Mouse (Mus musculus) liver, embryonic 16.5 days (tissue): ENCODE results near the gene Supt5. TPM values are rescaled to one million over a fixed set of nuclear protein-coding genes. Genes with fewer than 3 reads are reported as not detected.

Source experiments
- ATAC-seq: fragments of 200-750 bp; cut with Nextera tagmentation; 2 replicates; pipeline ENCODE4 v1.8.0; 2017; ENCODE audit warnings: low read depth, mild to moderate bottlenecking, moderate number of reproducible peaks, moderate library complexity
- H3K27ac ChIP-seq: fragments of 300-500 bp; sonication (generic); 2 replicates; pipeline ENCODE4 v1.5.1; 2014; ENCODE audit warnings: mild to moderate bottlenecking, low read length
- H3K27me3 ChIP-seq: fragments of 300-500 bp; sonication (generic); 2 replicates; pipeline ENCODE4 v1.6.1; 2014; ENCODE audit warnings: low read depth, low read length, mixed read lengths; ENCODE audit not compliant: control insufficient read depth, insufficient read depth
- H3K36me3 ChIP-seq: fragments of 300-500 bp; sonication (generic); 2 replicates; pipeline ENCODE4 v1.6.1; 2014; ENCODE audit warnings: mild to moderate bottlenecking; ENCODE audit not compliant: control insufficient read depth, insufficient read depth
- H3K4me1 ChIP-seq: fragments of 300-500 bp; sonication (generic); 2 replicates; pipeline ENCODE4 v1.6.1; 2014; ENCODE audit warnings: low read depth, low read length, mixed read lengths; ENCODE audit not compliant: control insufficient read depth
- H3K4me2 ChIP-seq: fragments of 300-500 bp; sonication (generic); 2 replicates; pipeline ENCODE4 v1.6.1; 2014; ENCODE audit warnings: low read depth, low read length, mixed read lengths
- H3K4me3 ChIP-seq: fragments of 300-500 bp; sonication (generic); 2 replicates; pipeline ENCODE4 v1.5.1; 2014; ENCODE audit warnings: low read depth, mild to moderate bottlenecking, low read length
- H3K9ac ChIP-seq: fragments of 300-500 bp; sonication (generic); 2 replicates; pipeline ENCODE4 v1.6.1; 2014; ENCODE audit warnings: low read depth, low read length
- H3K9me3 ChIP-seq: fragments of 300-500 bp; sonication (generic); replicated peaks from 2 replicates; pipeline ENCODE4 v1.6.1; 2016; ENCODE audit warnings: low read length; ENCODE audit not compliant: control insufficient read depth
- WGBS: fragments of 180-500 bp; shearing (Covaris S2); extraction: QIAGEN DNeasy Blood & Tissue Kit; methylation state at CpG from one replicate; pipeline ENCODE4 v1.1.7; 2014; ENCODE audit not compliant: insufficient replicate concordance; 5-methylcytosine and 5-hydroxymethylcytosine counted together
- polyA plus RNA-seq: library from polyadenylated mRNA; unstranded; fragments of >200 nt; fragmentation: Nextera tagmentation; extraction: Ambion mirVana; gene quantifications from 2 replicates; pipeline ENCODE4 v1.2.1, GENCODE M21; 2015

Gene Supt5
- polyA plus RNA-seq, 1 experiment from 2014 or later: 34.0 TPM

- no peak overlapping the region for H3K27ac ChIP-seq
- no peak overlapping the region for H3K4me3 ChIP-seq
- no peak for ATAC-seq
- no peak overlapping the region for H3K4me2 ChIP-seq
- H3K27me3 ChIP-seq: no peaks in the 10 kb centered on the region
- no peak overlapping the region for H3K9ac ChIP-seq
- WGBS: 84% methylated on average over 8 of the region's 8 CpGs
- no peaks in the 10 kb centered on the region for H3K9me3 ChIP-seq
- H3K36me3 ChIP-seq: peaks cover 55% of the 10 kb centered on the region
- no peaks in the 10 kb centered on the region; the same call in 1 of the 2 replicates for H3K4me1 ChIP-seq
Observed at GRCm38 (mm10) chr7:28325293-28325692, 13.3 kb downstream of the Supt5 start.

- Histone ChIP-seq H3K4me3 (no peak overlapping the region), H3K27me3 (no peaks in the 10 kb centered on the region), H3K4me2 (no peak overlapping the region), H3K9ac (no peak overlapping the region), H3K36me3 (peaks cover 69% of the 10 kb centered on the region), H3K9me3 (no peaks in the 10 kb centered on the region), H3K4me1 (no peaks in the 10 kb centered on the region; the same call in 1 of the 2 replicates), H3K27ac (no peak overlapping the region)
- WGBS: 72% methylated on average over 15 of the region's 15 CpGs
- ATAC-seq: peak; percentile 16; the same call in 1 of the 2 replicates
Observed at GRCm38 (mm10) chr7:28321974-28322720, 16.4 kb downstream of the Supt5 start.

- ATAC-seq: no peak
- Histone ChIP-seq H3K4me3 (no peak overlapping the region), H3K9ac (no peak overlapping the region), H3K9me3 (no peaks in the 10 kb centered on the region), H3K4me1 (no peaks in the 10 kb centered on the region; the same call in 1 of the 2 replicates), H3K36me3 (peaks cover 75% of the 10 kb centered on the region), H3K27ac (no peak overlapping the region), H3K4me2 (no peak overlapping the region), H3K27me3 (no peaks in the 10 kb centered on the region)
- 87% methylated on average over 17 of the region's 17 CpGs for WGBS
Observed at GRCm38 (mm10) chr7:28318714-28319113, 19.8 kb downstream of the Supt5 start.

- H3K27ac ChIP-seq: no peak overlapping the region
- no peak overlapping the region for H3K4me3 ChIP-seq
- H3K9me3 ChIP-seq: no peaks in the 10 kb centered on the region
- H3K27me3 ChIP-seq: no peaks in the 10 kb centered on the region
- peaks cover 68% of the 10 kb centered on the region for H3K36me3 ChIP-seq
- H3K9ac ChIP-seq: no peak overlapping the region
- WGBS: 63% methylated on average over 3 of the region's 3 CpGs
- no peak for ATAC-seq
- peaks cover 1% of the 10 kb centered on the region for H3K4me1 ChIP-seq
- H3K4me2 ChIP-seq: no peak overlapping the region
Observed at GRCm38 (mm10) chr7:28318036-28318435, 20.5 kb downstream of the Supt5 start.

GRCm38 (mm10) chr7:28311926-28312543, 26.5 kb downstream of the Supt5 start, which contains the start of gene Timm50:
Timm50 (minus strand) TSS chr7:28312072.
- WGBS: under 1% methylated on average over 44 of the region's 45 CpGs
- H3K4me2 ChIP-seq: peak within 1 kb of the TSS; percentile 90
- peak within 1 kb of the TSS; percentile 92 for H3K9ac ChIP-seq
- peak within 1 kb of the TSS; percentile 63; the same call in 1 of the 2 replicates for H3K27ac ChIP-seq
- no peaks in the 10 kb centered on the region for H3K9me3 ChIP-seq
- peaks cover 18% of the 10 kb centered on the region for H3K4me1 ChIP-seq
- ATAC-seq: peak; percentile 99
- peak within 1 kb of the TSS; percentile 98 for H3K4me3 ChIP-seq
- H3K27me3 ChIP-seq: no peaks in the 10 kb centered on the region
- H3K36me3 ChIP-seq: peaks cover 41% of the 10 kb centered on the region

GRCm38 (mm10) chr7:28311151-28311925, 27.2 kb downstream of the Supt5 start:
- WGBS: 3% methylated on average over 32 of the region's 35 CpGs
- Histone ChIP-seq H3K4me3 (peak overlapping the region; percentile 98), H3K36me3 (peaks cover 41% of the 10 kb centered on the region), H3K4me2 (peak overlapping the region; percentile 90), H3K27ac (peak overlapping the region; percentile 63; the same call in 1 of the 2 replicates), H3K9me3 (no peaks in the 10 kb centered on the region), H3K4me1 (peaks cover 18% of the 10 kb centered on the region), H3K9ac (peak overlapping the region; percentile 92), H3K27me3 (no peaks in the 10 kb centered on the region)
- ATAC-seq: peak; percentile 23

GRCm38 (mm10) chr7:28309737-28310136, 28.8 kb downstream of the Supt5 start:
- no peaks in the 10 kb centered on the region for H3K9me3 ChIP-seq
- no peak overlapping the region for H3K4me3 ChIP-seq
- no peak overlapping the region for H3K9ac ChIP-seq
- WGBS: 68% methylated on average over 9 of the region's 9 CpGs
- H3K36me3 ChIP-seq: peaks cover 31% of the 10 kb centered on the region
- no peak overlapping the region for H3K27ac ChIP-seq
- H3K4me2 ChIP-seq: no peak overlapping the region
- no peak for ATAC-seq
- no peaks in the 10 kb centered on the region for H3K27me3 ChIP-seq
- peaks cover 18% of the 10 kb centered on the region for H3K4me1 ChIP-seq

- WGBS: 87% methylated on average over 8 of the region's 8 CpGs
- no peak for ATAC-seq
Observed at GRCm38 (mm10) chr7:28306216-28306615, 32.3 kb downstream of the Supt5 start.

More at GRCm38 (mm10) chr7:28306216-28306615, 32.3 kb downstream of the Supt5 start:
- no peak overlapping the region for H3K4me3 ChIP-seq
- no peak overlapping the region for H3K4me2 ChIP-seq
- peaks cover 30% of the 10 kb centered on the region for H3K36me3 ChIP-seq
- H3K27ac ChIP-seq: no peak overlapping the region
- peaks cover 10% of the 10 kb centered on the region for H3K4me1 ChIP-seq
- H3K27me3 ChIP-seq: peaks cover 15% of the 10 kb centered on the region
- H3K9ac ChIP-seq: no peak overlapping the region
- H3K9me3 ChIP-seq: no peaks in the 10 kb centered on the region
